Mouse (Mus musculus): ENCODE results near the gene Fcrl5. TPM values are rescaled to one million over a fixed set of nuclear protein-coding genes. Genes with fewer than 3 reads are reported as not detected.

Gene Fcrl5
- polyA plus RNA-seq (2014; fragmentation: Illumina TruSeq; extraction: RNeasy Lipid Tissue Mini Kit (QIAGEN cat#74804); ENCODE audit: low read depth, low replicate concordance): not detected

DNA sequence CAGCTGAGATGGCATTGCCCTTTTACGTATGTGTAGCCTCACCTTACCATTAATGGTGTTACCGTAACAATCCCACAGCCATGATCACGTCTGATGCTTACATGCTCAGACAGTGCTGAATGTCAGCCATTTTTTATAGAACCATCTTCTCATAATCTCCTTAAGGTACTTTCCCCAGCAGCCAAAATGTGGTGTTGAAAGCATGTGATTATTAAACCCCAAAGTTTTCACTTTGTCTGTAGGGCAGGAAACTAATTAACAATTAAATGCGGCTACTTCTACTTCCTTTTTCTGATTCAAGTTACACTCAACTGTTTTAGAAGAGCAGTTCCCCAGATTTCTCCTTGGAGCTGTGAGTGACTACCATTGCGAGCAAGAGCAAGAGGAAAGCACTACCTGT is at the start of gene Fcrl5:
Gene Fcrl5 (plus strand): TSS at position 295 of the 400 bp plus-strand sequence.

GRCm38 (mm10) chr3:87525043-87525836 is 89.7 kb downstream of the Fcrl5 start, which contains the start of gene Etv3:
TSS of gene Etv3 (plus strand) at chr3:87525407.

Other genes starting within 250 kb of the Fcrl5 start
- 1.3 TPM for gene Fcrls, start 172.0 kb upstream of the Fcrl5 start, polyA plus RNA-seq (2014; fragmentation: Illumina TruSeq; extraction: RNeasy Lipid Tissue Mini Kit (QIAGEN cat#74804); ENCODE audit: low read depth, low replicate concordance)
- gene Cd5l, start 77.9 kb upstream of the Fcrl5 start, polyA plus RNA-seq (2014; fragmentation: Illumina TruSeq; extraction: RNeasy Lipid Tissue Mini Kit (QIAGEN cat#74804); ENCODE audit: low read depth, low replicate concordance): not detected
- gene Fcrl1, start 59.4 kb upstream of the Fcrl5 start, polyA plus RNA-seq (2014; fragmentation: Illumina TruSeq; extraction: RNeasy Lipid Tissue Mini Kit (QIAGEN cat#74804); ENCODE audit: low read depth, low replicate concordance): not detected
- gene Etv3, start 89.6 kb downstream of the Fcrl5 start, polyA plus RNA-seq (2014; fragmentation: Illumina TruSeq; extraction: RNeasy Lipid Tissue Mini Kit (QIAGEN cat#74804); ENCODE audit: low read depth, low replicate concordance): 15.3 TPM
- gene Arhgef11, start 181.8 kb downstream of the Fcrl5 start, polyA plus RNA-seq (2014; fragmentation: Illumina TruSeq; extraction: RNeasy Lipid Tissue Mini Kit (QIAGEN cat#74804); ENCODE audit: low read depth, low replicate concordance): 26.7 TPM

All from adrenal gland, adult 10 weeks (tissue).